Mouse (Mus musculus): ENCODE data around the gene Pnkd.

The Pnkd gene

DNA sequence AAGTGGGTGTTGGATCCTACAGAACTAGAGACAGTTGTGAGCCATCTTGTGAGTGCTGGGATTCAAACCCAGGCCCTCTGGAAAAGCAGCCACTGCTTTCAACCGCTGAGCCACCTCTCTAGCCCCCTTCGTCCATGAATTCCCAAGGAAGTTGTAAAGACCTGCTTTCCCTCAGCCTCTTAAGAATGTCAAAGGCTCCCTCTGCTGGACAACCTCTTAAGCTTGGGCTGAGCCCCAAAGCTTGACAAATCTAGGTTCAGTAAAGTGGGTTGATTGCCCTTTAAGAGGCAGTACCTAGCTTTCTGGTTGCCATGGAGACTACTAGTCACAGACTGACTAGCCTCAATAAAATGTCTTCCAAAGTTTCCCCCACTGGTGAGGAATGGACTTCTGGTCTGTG lies 77.1 kb downstream of the Pnkd start, which contains the start of gene Catip:
TSS of gene Catip (plus strand) at position 297 of the 400 bp plus-strand sequence.
- DNase-seq (ENCODE audit: low read depth), result peak; percentile 89

- no peak for DNase-seq (ENCODE audit: low read depth)
Measured at GRCm38 (mm10) chr1:74362325-74363229, 77.8 kb downstream of the Pnkd start.

DNA sequence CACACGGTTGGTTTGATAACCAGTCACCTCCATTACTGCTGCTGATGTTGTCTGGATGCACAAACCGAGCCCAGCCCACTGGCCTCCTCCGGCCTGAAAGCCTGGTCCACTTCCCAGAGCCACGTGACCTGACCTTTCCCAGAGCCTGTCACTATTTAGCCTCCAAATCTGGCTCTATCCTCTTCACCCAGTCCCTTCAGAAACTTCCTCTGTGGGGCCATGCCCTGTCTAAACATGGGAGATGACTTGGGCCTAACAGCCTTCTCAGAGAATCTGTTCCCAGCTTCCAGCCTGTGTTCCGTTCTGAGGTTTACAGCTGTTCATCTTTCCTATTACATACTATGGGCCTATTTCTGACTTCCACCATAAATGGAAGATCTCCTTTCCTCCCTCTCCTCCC lies 78.7 kb downstream of the Pnkd start:
- DNase-seq (ENCODE audit: low read depth), result no peak

GRCm38 (mm10) chr1:74364270-74364669 lies 79.5 kb downstream of the Pnkd start:
- no peak for DNase-seq (ENCODE audit: low read depth)

DNA sequence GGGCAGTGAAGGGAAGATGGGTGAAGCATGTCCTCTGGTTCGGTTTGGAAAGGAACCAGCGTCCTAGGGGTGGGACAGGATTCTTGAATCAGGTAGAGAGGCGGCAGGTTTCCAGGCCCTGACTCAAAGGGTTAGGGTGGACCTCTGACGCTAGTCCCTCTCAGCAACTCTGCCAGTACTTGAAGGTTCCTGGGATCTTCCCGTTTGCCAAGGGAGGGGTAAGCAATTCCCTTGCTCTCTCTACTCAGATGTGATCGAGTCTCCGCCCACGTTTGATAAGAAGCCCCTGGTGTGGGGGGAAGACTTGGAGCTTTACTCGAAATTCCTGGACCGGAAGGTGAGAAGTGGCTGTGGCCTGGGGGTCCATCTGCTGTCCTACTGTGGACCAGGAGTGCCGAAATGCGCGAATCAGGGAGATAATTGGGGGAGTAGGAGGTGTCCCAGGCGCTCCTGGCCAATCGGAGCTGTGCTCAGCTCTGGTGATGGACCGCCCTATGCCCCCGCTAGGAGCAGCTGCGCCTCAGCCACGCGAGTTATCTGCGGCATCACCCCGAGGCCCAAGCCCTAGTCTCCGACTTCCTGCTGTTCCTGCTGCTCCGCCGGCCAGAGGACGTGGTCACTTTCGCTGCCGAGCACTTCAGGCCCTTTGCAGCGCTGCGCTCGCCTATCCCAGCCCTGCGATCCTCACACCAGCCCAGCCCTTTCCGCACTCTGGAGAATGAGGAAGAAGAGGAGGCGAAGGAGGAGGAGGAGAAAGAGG lies 83.3 kb downstream of the Pnkd start:
- peak; percentile 46 for DNase-seq (ENCODE audit: low read depth)

- no peak for DNase-seq (ENCODE audit: low read depth)
Measured at GRCm38 (mm10) chr1:74370040-74370439, 85.3 kb downstream of the Pnkd start.

GRCm38 (mm10) chr1:74373372-74373771 lies 88.6 kb downstream of the Pnkd start:
- DNase-seq (ENCODE audit: low read depth), result peak; percentile 53

GRCm38 (mm10) chr1:74374980-74375379 lies 90.2 kb downstream of the Pnkd start, which contains the start of gene Slc11a1:
Gene Slc11a1 (plus strand): TSS chr1:74375195.
- DNase-seq (ENCODE audit: low read depth), result no peak

- DNase-seq (ENCODE audit: low read depth), result no peak
Measured at GRCm38 (mm10) chr1:74375561-74375960, 90.8 kb downstream of the Pnkd start.

DNA sequence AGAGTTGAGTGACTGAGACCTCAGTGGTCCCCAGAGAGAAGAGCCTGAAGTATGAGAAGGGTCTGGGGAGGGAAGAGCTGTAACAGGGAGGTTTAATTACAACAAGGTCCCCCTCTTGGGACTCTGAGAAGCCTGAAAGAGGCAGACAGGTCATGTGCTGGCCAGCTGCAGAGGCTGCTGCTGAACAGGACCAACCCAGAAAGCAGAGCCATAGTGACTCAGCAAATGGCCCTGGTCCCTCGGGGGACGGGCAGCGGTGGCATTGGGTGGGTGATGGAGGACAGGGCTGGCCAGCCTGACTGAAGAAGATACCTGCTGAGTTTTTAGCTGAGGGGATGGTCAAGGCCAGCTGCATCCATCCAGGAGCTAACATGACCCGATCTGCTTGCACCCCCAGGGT lies 91.7 kb downstream of the Pnkd start:
- no peak for DNase-seq (ENCODE audit: low read depth)

DNA sequence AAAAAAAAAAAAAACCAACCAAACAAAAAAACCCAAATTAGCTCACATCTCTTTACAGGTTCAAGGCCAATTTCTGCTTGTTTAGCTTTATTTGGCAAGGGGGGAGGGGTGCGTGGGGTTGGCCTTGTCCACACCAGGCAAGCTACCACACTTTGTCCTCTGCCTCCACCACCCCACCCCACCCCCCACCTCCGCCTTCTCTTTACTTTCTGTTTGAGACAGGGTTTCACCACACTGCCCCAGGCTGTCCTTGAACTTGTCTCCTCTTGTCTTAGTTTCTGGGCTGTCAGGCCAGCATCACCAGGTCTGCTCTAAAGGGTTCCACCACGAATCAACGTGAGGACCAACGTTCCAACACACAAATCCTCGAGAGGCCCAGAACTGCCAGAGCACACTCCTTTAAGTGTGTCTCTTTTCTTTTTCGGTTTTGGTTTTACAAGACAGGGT lies 94.4 kb downstream of the Pnkd start:
- peak; percentile 62 for DNase-seq (ENCODE audit: low read depth)

- no peak for DNase-seq (ENCODE audit: low read depth)
Measured at GRCm38 (mm10) chr1:74380484-74380883, 95.8 kb downstream of the Pnkd start.

DNA sequence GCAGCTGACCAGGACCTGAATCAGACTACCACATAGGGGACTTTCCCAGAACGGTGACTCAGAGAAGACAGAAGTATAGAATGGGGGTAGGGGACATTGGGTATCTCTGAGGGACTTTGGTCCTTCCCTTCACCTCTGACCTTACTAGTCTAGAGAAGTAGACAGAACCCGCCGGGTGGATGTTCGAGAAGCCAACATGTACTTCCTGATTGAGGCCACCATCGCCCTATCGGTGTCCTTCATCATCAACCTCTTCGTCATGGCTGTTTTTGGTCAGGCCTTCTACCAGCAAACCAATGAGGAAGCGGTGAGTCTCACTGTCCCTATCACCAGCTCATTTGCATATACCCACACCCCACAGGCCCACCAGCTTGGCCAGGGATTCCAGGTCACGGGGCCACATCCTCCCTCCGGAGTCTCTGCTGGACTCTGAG lies 96.9 kb downstream of the Pnkd start:
- DNase-seq (ENCODE audit: low read depth), result peak; percentile 51

- DNase-seq (ENCODE audit: low read depth), result no peak
Measured at GRCm38 (mm10) chr1:74383385-74383784, 98.7 kb downstream of the Pnkd start.

DNA sequence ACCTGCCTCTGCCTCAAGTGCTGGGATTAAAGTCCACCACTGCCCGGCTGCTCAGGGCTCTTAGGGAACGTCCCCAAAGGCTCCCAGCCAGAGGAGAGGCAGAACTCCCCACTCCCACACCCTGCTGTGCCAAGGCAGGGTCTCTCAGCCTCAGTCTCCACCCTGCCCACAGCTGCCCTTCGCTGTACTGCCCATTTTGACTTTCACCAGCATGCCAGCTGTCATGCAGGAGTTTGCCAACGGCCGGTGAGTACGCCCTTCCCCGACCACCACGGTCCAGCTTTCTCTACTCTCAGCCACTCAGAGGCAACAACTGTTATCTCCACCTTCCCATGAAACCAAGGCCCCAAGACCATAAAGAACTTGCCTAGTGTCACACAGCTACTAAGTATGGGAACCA lies 99.8 kb downstream of the Pnkd start:
- no peak for DNase-seq (ENCODE audit: low read depth)

DNA sequence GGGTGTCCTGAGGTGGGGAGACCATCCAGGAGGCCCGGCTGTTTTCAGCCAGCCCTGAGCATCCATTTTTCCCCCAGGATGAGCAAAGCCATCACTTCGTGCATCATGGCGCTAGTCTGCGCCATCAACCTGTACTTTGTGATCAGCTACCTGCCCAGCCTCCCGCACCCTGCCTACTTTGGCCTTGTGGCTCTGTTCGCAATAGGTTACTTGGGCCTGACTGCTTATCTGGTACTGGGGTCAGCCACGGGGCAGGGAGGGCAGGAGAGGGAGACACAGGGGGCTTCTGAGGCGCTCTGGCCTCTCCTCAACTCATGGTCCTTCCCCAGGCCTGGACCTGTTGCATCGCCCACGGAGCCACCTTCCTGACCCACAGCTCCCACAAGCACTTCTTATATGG lies 100.3 kb downstream of the Pnkd start:
- no peak for DNase-seq (ENCODE audit: low read depth)

DNA sequence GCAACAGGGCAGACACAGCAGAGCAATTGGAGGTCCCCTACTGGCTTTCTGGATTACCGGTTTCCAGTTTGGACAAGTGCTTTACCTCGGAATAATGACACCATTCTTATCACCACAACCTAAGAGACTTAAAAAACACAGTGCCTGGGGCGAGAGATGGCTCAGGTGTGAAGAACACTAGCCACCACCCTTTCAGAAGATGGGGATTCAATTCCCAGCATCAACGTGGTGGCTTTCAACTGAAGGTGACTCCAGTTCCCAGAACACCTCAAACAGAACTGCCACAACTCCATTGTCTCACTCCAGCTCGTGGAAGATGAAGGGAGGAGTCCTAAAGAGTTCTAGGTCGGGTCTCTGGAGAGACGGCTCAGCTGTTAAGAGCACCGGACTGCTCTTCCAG lies 100.8 kb downstream of the Pnkd start:
- DNase-seq (ENCODE audit: low read depth), result no peak

DNA sequence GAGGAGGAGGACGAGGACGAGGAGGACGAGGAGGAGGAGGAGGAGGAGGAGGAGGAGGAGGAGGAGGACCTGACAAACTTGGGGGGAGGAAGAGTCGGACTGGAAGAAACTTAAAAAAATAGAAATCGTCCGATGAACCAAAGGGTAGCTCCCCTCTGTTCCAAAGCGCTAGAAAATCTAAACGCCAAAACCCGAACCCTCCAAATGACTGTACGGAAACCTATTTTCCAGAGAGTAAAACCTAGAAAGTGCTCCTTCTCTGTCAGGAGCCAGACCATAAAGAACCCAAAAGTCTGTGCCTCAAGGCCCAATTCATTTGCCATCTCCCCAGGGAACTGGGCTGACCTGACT lies 101.6 kb downstream of the Pnkd start:
- DNase-seq (ENCODE audit: low read depth), result no peak

- DNase-seq (ENCODE audit: low read depth), result peak; percentile 97
Measured at GRCm38 (mm10) chr1:74386714-74387385, 102.1 kb downstream of the Pnkd start.

DNA sequence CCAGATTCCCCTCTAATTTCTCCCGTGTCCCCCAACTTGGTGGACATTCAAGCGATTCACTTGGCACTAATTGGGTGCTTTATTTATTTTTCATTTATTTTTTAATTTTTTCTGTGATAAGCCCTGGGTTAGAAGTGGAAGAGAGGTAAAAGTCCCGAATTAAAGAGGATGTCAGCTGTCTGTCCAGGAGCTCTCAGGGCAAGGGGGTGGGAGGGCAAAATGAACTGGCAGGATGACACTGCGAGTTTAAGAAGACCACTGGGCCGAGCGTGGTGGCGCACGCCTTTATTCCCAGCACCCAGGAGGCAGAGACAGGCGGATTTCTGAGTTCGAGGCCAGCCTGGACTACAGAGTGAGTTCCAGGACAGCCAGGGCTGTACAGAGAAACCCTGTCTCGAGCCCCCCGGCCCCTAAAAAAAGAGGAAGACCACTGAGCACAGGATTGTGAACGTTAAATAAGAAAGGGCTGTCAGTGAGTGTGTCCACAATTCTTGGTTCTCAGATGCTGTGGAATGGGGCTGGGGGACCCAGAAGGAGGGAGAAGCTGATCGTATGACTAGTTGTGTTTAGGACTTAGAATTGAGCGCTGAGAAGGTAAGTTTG lies 102.8 kb downstream of the Pnkd start:
- no peak for DNase-seq (ENCODE audit: low read depth)

- DNase-seq (ENCODE audit: low read depth), result no peak
Measured at GRCm38 (mm10) chr1:74388398-74388920, 103.7 kb downstream of the Pnkd start.

- peak; percentile 85 for DNase-seq (ENCODE audit: low read depth)
Measured at GRCm38 (mm10) chr1:74389831-74390286, 105.1 kb downstream of the Pnkd start.

All from induced T-regulatory cell, adult 2 months (primary cell).